Mouse (Mus musculus): ENCODE data around the gene Scn10a.

DNA sequence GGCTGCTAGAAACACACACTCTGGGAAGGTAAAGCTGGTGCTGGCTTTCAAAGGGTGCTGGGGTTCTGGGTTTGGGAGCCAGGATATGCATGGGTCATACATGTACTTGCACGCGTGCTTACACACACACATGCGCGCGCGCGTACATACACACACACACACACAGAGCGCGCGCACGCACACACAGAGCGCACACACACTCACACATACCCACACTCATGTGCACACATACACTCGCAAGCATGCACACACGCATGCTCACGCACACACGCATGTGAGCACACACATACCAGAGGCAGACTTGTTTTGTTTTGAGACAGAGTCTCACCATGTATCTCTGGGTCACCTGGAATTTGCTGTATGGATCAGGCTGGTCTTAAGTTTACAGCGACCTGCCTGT is 138.9 kb downstream of the Scn10a start:
- TF ChIP-seq CTCF (IDR thresholded peaks at IDR 0.05) (no peak), EP300 (IDR thresholded peaks at IDR 0.05) (no peak)
